Mouse (Mus musculus): ENCODE data around the gene Dusp1. TPM values are rescaled to one million over a fixed set of nuclear protein-coding genes. Genes with fewer than 3 reads are reported as not detected.

Gene Dusp1
- polyA plus RNA-seq, 1 experiment = 11.6 TPM

DNA sequence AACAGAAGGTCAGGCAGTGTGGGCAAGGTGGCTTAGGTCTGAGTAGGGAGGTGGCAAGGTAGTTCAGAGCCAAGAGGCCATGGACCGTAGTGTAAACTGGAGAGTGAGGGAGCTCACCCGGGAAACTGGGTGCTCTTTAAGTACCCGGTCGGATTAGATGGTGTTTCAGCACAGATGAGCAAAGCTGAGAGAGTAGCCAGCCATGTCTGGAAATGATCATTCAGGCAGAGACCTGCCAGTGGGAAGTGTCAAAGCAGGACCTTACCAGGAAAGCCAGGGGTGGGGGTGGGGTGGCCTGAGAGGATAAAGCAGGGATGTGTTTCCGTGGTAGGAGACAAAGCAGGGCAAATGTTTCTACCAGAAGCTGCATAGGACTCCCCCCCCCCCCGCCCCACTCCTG, 85.1 kb downstream of the Dusp1 start:
- H3K79me2 ChIP-seq (ENCODE audit: control insufficient read depth, insufficient read depth) = no peaks in the 10 kb centered on the region
- H3K4me3 ChIP-seq = no peak overlapping the region
- no peaks in the 10 kb centered on the region for H3K36me3 ChIP-seq (ENCODE audit: control insufficient read depth, insufficient read depth)
- no peaks in the 10 kb centered on the region for H3K27me3 ChIP-seq (ENCODE audit: control insufficient read depth, insufficient read depth, insufficient read length)
- no peak for TF ChIP-seq CEBPB (IDR thresholded peaks at IDR 0.05; ENCODE audit: insufficient read depth, poor library complexity, severe bottlenecking)
- no peak for TF ChIP-seq MYOD1 (IDR thresholded peaks at IDR 0.05; ENCODE audit: control insufficient read depth in 1 of 3, insufficient read length in 2 of 3, low read depth in 2 of 3)
- no peak for TF ChIP-seq USF1 (IDR thresholded peaks at IDR 0.05; ENCODE audit: low read depth)
- TF ChIP-seq TCF12 (IDR thresholded peaks at IDR 0.05; ENCODE audit: insufficient read depth, poor library complexity, severe bottlenecking) = no peak
- no peak for TF ChIP-seq E2F4 (IDR thresholded peaks at IDR 0.05; ENCODE audit: insufficient read depth)
- TF ChIP-seq SRF (IDR thresholded peaks at IDR 0.05; ENCODE audit: control insufficient read depth, insufficient read length, low read depth) = no peak
- TF ChIP-seq TCF3 (IDR thresholded peaks at IDR 0.05; ENCODE audit: insufficient read length, low read depth) = no peak
- TF ChIP-seq REST (IDR thresholded peaks at IDR 0.05; ENCODE audit: insufficient read depth, insufficient read length) = no peak
- TF ChIP-seq POLR2AphosphoS2 (IDR thresholded peaks at IDR 0.05; ENCODE audit: insufficient read length, low read depth) = no peak
- no peak for TF ChIP-seq MYOG (IDR thresholded peaks at IDR 0.05; ENCODE audit: control insufficient read depth in 1 of 3, insufficient read depth in 1 of 3, insufficient read length in 2 of 3, low read depth in 2 of 3)
- no peak for TF ChIP-seq MAX (IDR thresholded peaks at IDR 0.05; ENCODE audit: low read depth)
- no peak for TF ChIP-seq POLR2A (IDR thresholded peaks at IDR 0.05; ENCODE audit: insufficient read length, low read depth)
- no peak overlapping the region for H3ac ChIP-seq (ENCODE audit: control insufficient read depth, insufficient read length)
- no peak overlapping the region for H3K4me2 ChIP-seq (ENCODE audit: low read depth)

DNA sequence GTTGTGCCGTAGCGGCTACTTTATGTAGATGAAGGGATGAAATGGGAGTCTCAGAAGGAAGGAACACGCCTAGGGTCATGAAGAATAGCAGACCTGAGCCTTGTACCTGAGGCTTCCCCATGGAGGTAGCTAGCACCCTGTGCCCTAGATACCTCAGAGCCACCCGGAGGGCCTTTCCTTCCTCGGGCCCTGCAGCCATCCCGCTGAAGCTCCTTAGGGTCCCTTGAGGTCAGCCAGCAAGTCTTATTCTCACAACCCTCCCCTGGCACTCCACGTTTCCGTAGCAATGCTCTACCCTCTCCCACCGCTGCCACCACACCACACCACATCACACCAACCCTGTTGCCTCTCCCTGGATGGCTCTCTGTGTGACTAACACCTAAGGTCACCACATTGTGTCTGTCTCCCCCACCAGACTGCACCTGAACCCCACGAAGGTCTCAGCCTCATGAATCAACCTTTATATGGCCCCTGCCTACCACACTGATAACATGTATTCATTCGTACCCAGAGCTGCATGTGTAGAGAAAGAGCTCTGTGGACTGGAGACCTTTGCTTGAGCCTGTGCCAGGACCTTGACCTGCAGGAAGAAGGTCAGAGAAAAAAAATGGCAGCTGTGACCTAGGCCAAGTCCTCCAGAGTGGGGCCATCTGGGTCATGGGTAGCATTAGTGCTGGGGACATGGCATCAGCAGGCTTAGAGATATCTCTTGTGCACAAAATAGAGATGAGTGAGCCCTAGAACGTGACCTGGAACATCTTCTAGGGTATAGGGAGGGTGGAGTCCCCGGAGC, 93.6 kb downstream of the Dusp1 start:
- Histone ChIP-seq H3K4me2 (ENCODE audit: low read depth) (no peak overlapping the region), H3K79me2 (ENCODE audit: control insufficient read depth, insufficient read depth) (no peaks in the 10 kb centered on the region), H3ac (ENCODE audit: control insufficient read depth, insufficient read length) (no peak overlapping the region), H3K27me3 (ENCODE audit: control insufficient read depth, insufficient read depth, insufficient read length) (no peaks in the 10 kb centered on the region), H3K4me3 (no peak overlapping the region), H3K36me3 (ENCODE audit: control insufficient read depth, insufficient read depth) (no peaks in the 10 kb centered on the region)
- TF ChIP-seq POLR2A (IDR thresholded peaks at IDR 0.05; ENCODE audit: insufficient read length, low read depth) (no peak), E2F4 (IDR thresholded peaks at IDR 0.05; ENCODE audit: insufficient read depth) (no peak), TCF12 (IDR thresholded peaks at IDR 0.05; ENCODE audit: insufficient read depth, poor library complexity, severe bottlenecking) (no peak), POLR2AphosphoS2 (IDR thresholded peaks at IDR 0.05; ENCODE audit: insufficient read length, low read depth) (no peak), REST (IDR thresholded peaks at IDR 0.05; ENCODE audit: insufficient read depth, insufficient read length) (no peak), TCF3 (IDR thresholded peaks at IDR 0.05; ENCODE audit: insufficient read length, low read depth) (no peak), CEBPB (IDR thresholded peaks at IDR 0.05; ENCODE audit: insufficient read depth, poor library complexity, severe bottlenecking) (no peak), MYOG (IDR thresholded peaks at IDR 0.05; ENCODE audit: control insufficient read depth in 1 of 3, insufficient read depth in 1 of 3, insufficient read length in 2 of 3, low read depth in 2 of 3) (no peak), USF1 (IDR thresholded peaks at IDR 0.05; ENCODE audit: low read depth) (no peak), MYOD1 (IDR thresholded peaks at IDR 0.05; ENCODE audit: control insufficient read depth in 1 of 3, insufficient read length in 2 of 3, low read depth in 2 of 3) (no peak), SRF (IDR thresholded peaks at IDR 0.05; ENCODE audit: control insufficient read depth, insufficient read length, low read depth) (no peak), MAX (IDR thresholded peaks at IDR 0.05; ENCODE audit: low read depth) (no peak)

DNA sequence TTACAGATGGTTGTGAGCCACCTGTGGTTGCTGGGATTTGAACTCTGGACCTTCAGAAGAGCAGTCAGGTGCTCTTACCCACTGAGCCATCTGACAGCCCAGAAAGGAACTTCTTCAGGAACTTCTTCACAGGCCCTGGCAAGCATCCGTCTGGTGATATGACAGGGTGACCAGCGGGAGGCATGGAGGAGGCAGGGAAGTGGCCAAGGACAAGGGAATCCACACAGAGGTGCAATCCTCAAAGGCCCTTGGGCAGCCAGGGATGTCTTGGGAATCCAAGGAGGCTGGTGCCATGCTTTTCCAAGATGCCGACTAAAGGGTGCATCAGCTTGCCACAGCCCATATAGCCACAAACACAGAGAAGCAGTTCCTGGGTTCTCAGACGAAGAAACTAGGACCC, 94.3 kb downstream of the Dusp1 start:
- Histone ChIP-seq H3K4me3 (no peak overlapping the region), H3K79me2 (ENCODE audit: control insufficient read depth, insufficient read depth) (no peaks in the 10 kb centered on the region), H3K27me3 (ENCODE audit: control insufficient read depth, insufficient read depth, insufficient read length) (no peaks in the 10 kb centered on the region), H3K4me2 (ENCODE audit: low read depth) (no peak overlapping the region), H3K36me3 (ENCODE audit: control insufficient read depth, insufficient read depth) (no peaks in the 10 kb centered on the region), H3ac (ENCODE audit: control insufficient read depth, insufficient read length) (no peak overlapping the region)
- TF ChIP-seq E2F4 (IDR thresholded peaks at IDR 0.05; ENCODE audit: insufficient read depth) = no peak
- no peak for TF ChIP-seq POLR2A (IDR thresholded peaks at IDR 0.05; ENCODE audit: insufficient read length, low read depth)
- no peak for TF ChIP-seq TCF12 (IDR thresholded peaks at IDR 0.05; ENCODE audit: insufficient read depth, poor library complexity, severe bottlenecking)

DNA sequence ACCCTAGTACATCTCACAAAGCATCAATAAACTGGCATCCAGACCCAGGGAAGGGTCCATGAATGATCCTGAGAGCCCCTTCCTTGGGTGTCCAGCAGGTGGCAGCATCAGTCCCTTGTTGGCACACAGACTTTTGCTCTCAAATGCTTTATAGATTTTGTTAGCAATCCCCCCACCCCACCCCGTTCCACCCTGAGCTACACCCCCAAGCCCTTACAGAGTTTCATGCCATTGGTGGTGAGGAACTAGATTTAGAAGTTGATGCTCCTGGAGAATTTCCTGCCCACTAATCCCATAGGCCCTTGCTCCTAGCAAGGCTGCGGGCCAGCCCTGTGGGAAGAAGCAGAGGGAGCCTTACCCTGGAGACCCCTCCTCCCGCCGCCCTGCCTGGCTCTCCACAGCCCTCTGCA, 95.2 kb downstream of the Dusp1 start:
- Histone ChIP-seq H3K4me3 (no peak overlapping the region), H3K79me2 (ENCODE audit: control insufficient read depth, insufficient read depth) (no peaks in the 10 kb centered on the region), H3K36me3 (ENCODE audit: control insufficient read depth, insufficient read depth) (no peaks in the 10 kb centered on the region), H3K4me2 (ENCODE audit: low read depth) (no peak overlapping the region), H3ac (ENCODE audit: control insufficient read depth, insufficient read length) (no peak overlapping the region), H3K27me3 (ENCODE audit: control insufficient read depth, insufficient read depth, insufficient read length) (no peaks in the 10 kb centered on the region)
- no peak for TF ChIP-seq POLR2A (IDR thresholded peaks at IDR 0.05; ENCODE audit: insufficient read length, low read depth)
- no peak for TF ChIP-seq TCF12 (IDR thresholded peaks at IDR 0.05; ENCODE audit: insufficient read depth, poor library complexity, severe bottlenecking)
- TF ChIP-seq MAX (IDR thresholded peaks at IDR 0.05; ENCODE audit: low read depth) = no peak
- TF ChIP-seq TCF3 (IDR thresholded peaks at IDR 0.05; ENCODE audit: insufficient read length, low read depth) = no peak
- TF ChIP-seq MYOD1 (IDR thresholded peaks at IDR 0.05; ENCODE audit: control insufficient read depth in 1 of 3, insufficient read length in 2 of 3, low read depth in 2 of 3) = no peak
- TF ChIP-seq USF1 (IDR thresholded peaks at IDR 0.05; ENCODE audit: low read depth) = no peak
- no peak for TF ChIP-seq POLR2AphosphoS2 (IDR thresholded peaks at IDR 0.05; ENCODE audit: insufficient read length, low read depth)
- TF ChIP-seq SRF (IDR thresholded peaks at IDR 0.05; ENCODE audit: control insufficient read depth, insufficient read length, low read depth) = no peak

- H3ac ChIP-seq (ENCODE audit: control insufficient read depth, insufficient read length) = no peak overlapping the region
- H3K4me2 ChIP-seq (ENCODE audit: low read depth) = no peak overlapping the region
- H3K4me3 ChIP-seq = no peak overlapping the region
- TF ChIP-seq TCF12 (IDR thresholded peaks at IDR 0.05; ENCODE audit: insufficient read depth, poor library complexity, severe bottlenecking) (no peak), USF1 (IDR thresholded peaks at IDR 0.05; ENCODE audit: low read depth) (no peak), CEBPB (IDR thresholded peaks at IDR 0.05; ENCODE audit: insufficient read depth, poor library complexity, severe bottlenecking) (no peak), E2F4 (IDR thresholded peaks at IDR 0.05; ENCODE audit: insufficient read depth) (no peak), MAX (IDR thresholded peaks at IDR 0.05; ENCODE audit: low read depth) (no peak), MYOG (IDR thresholded peaks at IDR 0.05; ENCODE audit: control insufficient read depth in 1 of 3, insufficient read depth in 1 of 3, insufficient read length in 2 of 3, low read depth in 2 of 3) (no peak), SRF (IDR thresholded peaks at IDR 0.05; ENCODE audit: control insufficient read depth, insufficient read length, low read depth) (no peak), POLR2A (IDR thresholded peaks at IDR 0.05; ENCODE audit: insufficient read length, low read depth) (no peak), TCF3 (IDR thresholded peaks at IDR 0.05; ENCODE audit: insufficient read length, low read depth) (no peak), MYOD1 (IDR thresholded peaks at IDR 0.05; ENCODE audit: control insufficient read depth in 1 of 3, insufficient read length in 2 of 3, low read depth in 2 of 3) (no peak), POLR2AphosphoS2 (IDR thresholded peaks at IDR 0.05; ENCODE audit: insufficient read length, low read depth) (no peak), REST (IDR thresholded peaks at IDR 0.05; ENCODE audit: insufficient read depth, insufficient read length) (no peak)
- H3K79me2 ChIP-seq (ENCODE audit: control insufficient read depth, insufficient read depth) = no peaks in the 10 kb centered on the region
- H3K36me3 ChIP-seq (ENCODE audit: control insufficient read depth, insufficient read depth) = no peaks in the 10 kb centered on the region
- no peaks in the 10 kb centered on the region for H3K27me3 ChIP-seq (ENCODE audit: control insufficient read depth, insufficient read depth, insufficient read length)
Observed at GRCm38 (mm10) chr17:26464972-26465371, 97.0 kb downstream of the Dusp1 start.

Data from myocyte (in vitro differentiated cells).